Mouse (Mus musculus) ovary, adult 18-20 months (tissue): ENCODE results near the gene Pde3b.
"Not testable (repeated sequence)": the region's sequence is repeated elsewhere in the genome, so short reads cannot be mapped to it uniquely, and the experiment has no call there.

ENCODE experiments used
- DNase-seq: peaks from one replicate; pipeline ENCODE4 v3.0.0; 2022; ENCODE audit warnings: low spot score, mixed read lengths

Gene Pde3b

DNA sequence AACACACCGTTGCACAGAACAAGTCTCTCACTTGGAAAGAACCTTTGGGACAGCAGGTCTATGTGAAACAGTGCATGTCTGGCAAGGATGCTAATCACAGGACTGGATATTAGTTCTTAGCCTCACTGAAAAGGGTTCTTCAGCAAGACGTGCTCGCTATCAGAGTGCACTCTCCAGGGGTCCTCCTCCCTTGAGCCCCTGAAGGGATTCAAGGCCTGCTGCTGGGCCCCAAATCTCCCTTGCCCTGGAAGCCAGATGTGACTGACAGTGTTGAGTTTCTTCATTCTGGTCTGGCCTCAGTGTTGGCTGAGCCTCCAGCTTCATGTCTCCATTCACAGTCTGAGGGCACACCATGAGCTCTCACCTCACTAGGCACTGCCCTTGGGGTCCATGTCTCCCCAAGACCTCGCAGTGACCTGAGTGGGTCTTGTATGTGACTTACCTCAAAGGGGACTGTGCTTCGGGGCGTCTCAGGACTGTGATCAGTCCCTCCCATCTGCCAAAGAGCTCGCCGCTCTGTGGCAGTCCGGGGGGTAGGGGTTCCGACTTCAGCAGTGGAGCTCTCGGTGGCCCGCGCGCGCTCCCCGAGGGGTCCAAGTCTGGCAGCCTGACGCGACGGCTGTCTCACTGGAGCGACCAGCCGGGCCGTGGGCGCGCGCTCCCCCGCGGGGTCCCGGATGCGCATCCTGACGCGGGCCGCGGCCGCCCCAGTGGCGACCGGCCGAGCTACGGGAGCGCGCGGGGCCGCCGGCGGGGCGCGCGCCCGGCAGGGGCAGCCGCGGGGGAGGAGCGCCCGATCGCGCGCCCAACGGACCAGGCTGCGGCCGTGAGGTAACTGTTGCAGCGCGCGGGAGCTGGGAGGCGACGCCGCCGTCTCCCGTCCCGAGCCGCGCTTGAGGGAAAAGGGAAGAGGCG lies at the start of gene Pde3b:
TSS of gene Pde3b (plus strand) at position 861 of the 915 bp plus-strand sequence.
- DNase-seq = no peak

GRCm38 (mm10) chr7:114402130-114402529 lies 13.0 kb upstream of the Pde3b start:
- no peak for DNase-seq

DNA sequence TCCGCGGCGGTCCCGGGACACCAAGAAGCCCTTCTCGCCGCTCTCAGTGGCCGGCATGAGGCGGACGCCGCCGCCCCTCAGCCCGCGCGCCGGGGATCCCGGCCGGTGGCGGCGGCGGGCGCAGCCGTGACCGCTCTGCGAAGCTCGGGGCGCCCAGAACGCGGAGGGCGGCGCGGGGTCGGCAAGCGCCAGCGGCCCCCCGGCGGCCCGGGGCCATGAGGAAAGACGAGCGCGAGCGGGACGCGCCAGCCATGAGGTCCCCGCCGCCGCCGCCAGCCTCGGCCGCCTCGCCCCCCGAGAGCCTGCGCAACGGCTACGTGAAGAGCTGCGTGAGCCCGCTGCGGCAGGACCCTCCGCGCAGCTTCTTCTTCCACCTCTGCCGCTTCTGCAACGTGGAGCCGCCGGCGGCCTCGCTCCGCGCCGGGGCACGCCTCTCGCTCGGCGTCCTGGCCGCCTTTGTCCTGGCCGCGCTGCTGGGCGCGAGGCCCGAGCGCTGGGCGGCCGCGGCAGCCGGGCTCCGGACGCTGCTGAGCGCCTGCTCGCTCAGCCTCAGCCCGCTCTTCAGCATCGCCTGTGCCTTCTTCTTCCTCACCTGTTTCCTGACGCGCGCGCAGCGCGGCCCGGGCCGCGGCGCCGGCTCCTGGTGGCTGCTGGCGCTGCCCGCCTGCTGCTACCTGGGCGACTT lies 397 bp downstream of the Pde3b start:
- no peak for DNase-seq

- no peak for DNase-seq
Observed at GRCm38 (mm10) chr7:114416021-114416845, 1.2 kb downstream of the Pde3b start.

DNA sequence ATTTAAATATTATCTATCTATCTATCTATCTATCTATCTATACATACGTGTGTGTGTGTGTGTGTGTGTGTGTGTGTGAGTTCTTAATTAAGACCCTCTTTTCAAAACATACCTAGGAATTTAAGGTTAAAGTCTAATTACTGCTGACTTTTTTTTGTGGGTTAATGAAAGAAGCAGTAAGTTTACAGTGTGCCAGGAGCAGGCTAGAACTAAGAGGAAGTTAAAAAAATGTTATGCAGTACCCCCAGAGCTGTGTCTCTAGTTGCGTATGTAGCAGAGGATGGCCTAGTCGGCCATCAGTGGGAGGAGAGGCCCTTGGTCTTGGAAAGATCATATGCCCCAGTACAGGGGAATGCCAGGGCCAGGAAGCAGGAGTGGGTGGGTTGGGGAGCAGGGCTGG lies 4.2 kb downstream of the Pde3b start:
- DNase-seq = not testable (repeated sequence)

DNA sequence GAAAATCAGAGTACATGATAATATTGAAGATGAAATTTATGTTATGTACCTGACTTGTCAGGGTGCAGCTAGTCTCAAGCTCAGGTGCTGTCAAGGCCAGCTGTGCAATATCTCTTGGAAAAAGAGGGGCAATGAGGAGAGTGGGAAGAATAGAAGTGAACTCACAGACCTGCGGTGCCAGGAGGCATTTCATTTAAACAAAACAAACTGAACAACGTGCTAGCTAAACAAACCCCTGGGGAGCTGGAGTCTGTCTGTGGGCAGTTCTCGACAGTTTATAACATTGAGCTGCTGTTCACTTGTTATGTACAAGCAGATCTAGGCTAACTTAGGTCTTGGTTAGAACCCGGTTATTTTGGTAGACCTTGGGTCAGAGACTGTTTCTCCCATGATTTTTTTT lies 5.8 kb downstream of the Pde3b start:
- no peak for DNase-seq

GRCm38 (mm10) chr7:114422224-114422623 lies 7.1 kb downstream of the Pde3b start:
- DNase-seq = no peak

DNA sequence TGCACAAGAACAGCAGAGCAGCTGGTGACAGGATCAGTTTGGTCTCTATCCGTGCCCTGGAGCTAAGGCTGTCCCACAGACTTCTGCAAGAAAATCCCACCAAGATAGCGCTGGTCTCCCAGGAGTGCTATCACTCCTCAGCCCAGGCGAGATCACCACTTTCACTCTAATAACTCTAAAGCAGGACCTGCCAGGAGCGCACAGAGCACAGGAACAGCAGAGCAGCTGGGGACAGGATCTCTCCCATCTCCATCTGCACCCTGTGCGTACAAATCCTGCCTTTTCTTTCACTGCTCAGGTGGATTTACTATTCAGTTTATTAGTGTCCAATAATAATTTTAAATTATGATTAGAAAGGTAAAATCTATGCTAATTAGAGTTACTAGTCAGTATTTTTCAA lies 14.7 kb downstream of the Pde3b start:
- DNase-seq = no peak

DNA sequence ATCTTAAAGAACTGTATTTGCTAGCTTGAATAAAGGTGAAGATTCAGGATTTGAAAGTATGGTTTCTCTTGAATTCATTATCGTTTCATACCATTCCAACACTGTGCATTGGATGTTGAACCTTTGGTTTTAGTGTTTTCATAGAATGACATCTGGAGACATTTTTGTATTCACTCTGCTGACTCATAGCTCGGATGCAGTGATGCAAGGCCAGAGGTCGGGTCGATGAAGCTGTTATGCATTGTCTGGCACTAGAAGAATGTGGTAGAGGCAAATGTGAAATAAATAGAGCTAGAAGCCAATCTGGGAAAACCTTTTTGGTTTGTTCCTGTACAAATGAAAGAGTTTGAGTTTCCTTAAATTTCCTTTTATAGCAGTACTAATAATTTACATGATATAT lies 16.9 kb downstream of the Pde3b start:
- DNase-seq = no peak

GRCm38 (mm10) chr7:114439726-114440125 lies 24.6 kb downstream of the Pde3b start:
- DNase-seq = no peak

- no peak for DNase-seq
Observed at GRCm38 (mm10) chr7:114440494-114440893, 25.4 kb downstream of the Pde3b start.

DNA sequence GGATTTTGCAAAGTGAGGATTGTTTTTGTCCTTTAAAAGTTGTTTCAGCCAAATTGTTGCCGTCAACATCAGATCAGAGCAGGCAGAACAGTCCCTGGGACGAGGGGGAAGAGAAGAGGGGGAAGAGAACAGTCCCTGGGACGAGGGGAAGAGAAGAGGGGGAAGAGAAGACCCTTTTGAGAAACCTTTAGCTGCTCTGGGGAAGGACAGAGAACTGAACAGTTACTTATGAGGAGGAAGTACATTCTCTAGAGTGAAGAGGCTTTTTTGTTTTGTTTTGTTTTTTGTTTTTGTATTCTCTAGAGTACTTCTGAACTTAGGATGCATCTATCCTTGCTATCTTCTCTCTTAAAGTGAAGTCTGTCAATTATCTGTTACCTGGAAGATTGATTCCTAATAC lies 37.8 kb downstream of the Pde3b start:
- DNase-seq = no peak

DNA sequence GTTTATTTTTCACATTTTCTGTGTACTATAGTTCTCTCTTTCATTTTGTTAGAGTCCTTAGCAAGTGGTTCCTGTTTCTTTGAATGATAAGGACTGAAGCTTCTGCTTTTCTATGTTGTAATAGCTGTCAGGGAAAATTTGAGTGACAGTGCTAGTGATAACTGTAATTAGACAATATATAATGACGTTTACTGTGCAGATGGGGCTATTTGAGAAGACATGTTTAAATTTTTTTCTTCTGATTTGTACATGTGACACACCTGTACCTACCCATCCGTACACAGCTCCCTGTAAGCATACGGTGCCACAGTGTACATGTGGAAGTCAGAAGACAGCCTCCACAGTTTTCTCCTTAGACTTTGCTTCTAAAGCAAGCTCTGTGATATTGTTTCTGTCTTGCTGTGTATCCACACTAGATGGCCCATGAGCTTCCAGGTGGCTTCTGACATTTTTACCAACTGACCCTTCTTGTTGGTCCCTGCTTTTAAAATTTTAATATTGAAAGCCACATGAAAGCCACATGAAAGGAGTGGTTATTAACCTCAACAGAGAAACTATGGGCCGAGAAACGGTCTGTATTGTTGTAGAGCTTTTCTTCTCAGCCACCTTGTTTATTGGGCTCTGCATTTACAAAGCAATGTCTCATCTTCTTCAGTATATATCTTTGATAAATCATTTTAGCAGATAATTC lies 38.4 kb downstream of the Pde3b start:
- DNase-seq = no peak

- no peak for DNase-seq
Observed at GRCm38 (mm10) chr7:114454858-114455257, 39.8 kb downstream of the Pde3b start.

DNA sequence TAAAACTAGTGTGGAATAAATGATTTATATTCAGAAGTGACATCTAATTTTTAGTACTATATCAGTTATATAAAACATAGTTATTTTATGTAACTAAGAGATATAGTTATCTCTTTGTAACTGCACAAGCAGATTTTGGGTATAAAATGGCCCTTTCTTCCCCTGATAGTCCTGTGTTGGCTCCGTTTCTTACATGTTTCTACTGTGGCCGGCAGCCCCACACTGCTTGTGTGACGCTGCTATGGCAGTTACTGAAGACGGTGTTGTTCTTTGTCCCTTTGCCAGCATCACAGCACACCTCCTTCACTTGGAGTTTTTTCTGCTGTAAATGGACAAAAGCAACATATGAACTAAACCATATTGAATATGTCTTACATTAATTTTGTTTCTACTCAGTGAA lies 41.8 kb downstream of the Pde3b start:
- no peak for DNase-seq

- no peak for DNase-seq
Observed at GRCm38 (mm10) chr7:114459909-114460308, 44.8 kb downstream of the Pde3b start.

- DNase-seq = no peak
Observed at GRCm38 (mm10) chr7:114461727-114462126, 46.6 kb downstream of the Pde3b start.

GRCm38 (mm10) chr7:114466358-114466757 lies 51.3 kb downstream of the Pde3b start:
- no peak for DNase-seq

- no peak for DNase-seq
Observed at GRCm38 (mm10) chr7:114472471-114472870, 57.4 kb downstream of the Pde3b start.

DNA sequence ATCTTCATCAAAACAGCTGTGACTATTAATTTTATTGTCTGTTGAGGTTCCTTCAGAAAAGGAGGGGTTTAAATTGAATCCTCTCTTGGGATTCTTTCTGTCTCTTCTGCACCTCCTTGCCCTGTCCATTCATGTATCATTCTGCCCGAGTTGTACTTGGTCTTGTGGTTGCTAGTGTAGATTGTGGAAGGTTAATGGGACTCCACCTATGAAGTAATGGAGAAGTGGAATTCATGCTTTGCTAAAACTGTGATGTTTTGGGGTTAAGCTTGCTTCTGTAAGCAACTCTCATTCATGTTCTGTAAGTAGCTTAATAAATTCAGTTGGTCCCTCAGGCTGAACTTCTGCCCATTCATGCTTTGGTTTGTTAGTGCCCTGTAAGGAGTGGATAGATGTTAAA lies 59.8 kb downstream of the Pde3b start:
- no peak for DNase-seq

GRCm38 (mm10) chr7:114477884-114478283 lies 62.8 kb downstream of the Pde3b start:
- DNase-seq = no peak

- no peak for DNase-seq
Observed at GRCm38 (mm10) chr7:114478901-114479300, 63.8 kb downstream of the Pde3b start.
